Mouse (Mus musculus) thymus, adult 2 months (tissue): ENCODE results near the gene H2-Q1.

Experiments
- CTCF ChIP-seq: fragments of 200-500 bp; IDR thresholded peaks from 2 replicates; pipeline ENCODE4 v1.5.1; 2012; ENCODE audit warnings: mild to moderate bottlenecking, control low read depth, low read length, moderate library complexity, borderline replicate concordance; ENCODE audit not compliant: control insufficient read depth, poor library complexity, insufficient read depth; ENCODE audit errors: extremely low read depth
- POLR2A ChIP-seq: fragments of 200-500 bp; IDR thresholded peaks from 2 replicates; pipeline ENCODE4 v1.6.1; 2012; ENCODE audit warnings: mild to moderate bottlenecking, low read length, control low read depth, moderate library complexity; ENCODE audit not compliant: control insufficient read depth, poor library complexity, insufficient read depth; ENCODE audit errors: extremely low read depth

DNA sequence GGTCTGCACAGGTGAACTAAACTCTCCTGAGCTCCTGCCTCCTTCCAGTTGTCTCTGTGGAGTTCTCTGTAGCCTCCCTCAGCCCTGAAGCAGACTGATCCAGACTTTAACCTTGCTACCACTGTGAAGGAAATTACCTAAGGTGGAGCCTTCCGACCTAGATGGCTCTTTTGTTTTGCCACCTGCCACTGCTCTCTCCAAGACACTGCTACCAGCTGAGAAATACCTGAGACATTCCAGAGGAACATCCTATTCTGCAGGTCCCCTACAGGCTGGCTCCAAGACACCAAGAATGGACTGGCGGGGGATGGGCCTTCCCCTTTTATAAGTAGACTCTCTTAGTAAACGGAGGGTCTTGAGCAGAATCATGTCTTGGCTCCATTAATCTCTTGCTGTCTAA lies 39.9 kb upstream of the H2-Q1 start:
- TF ChIP-seq CTCF (no peak), POLR2A (no peak)
